In the genomic region with DNA sequence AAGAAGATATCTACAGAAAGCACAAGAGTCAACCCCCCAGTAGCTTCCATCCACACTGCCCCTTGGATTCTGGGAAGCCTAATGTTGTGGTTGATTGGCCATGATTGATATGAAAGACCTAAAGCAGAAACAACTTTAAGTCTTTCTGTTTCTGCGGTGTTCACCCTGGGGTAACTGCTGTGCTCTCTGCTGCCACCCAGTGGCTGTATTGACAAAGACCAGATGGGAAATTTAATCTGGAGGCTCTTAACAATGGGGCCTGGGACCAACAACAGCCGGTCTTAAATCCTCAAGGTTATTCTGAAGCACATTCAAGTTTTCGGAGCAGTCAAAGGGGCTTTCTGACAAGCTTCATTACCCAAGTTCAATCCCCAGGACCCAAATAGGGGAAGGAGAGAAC, we compare ENCODE assay signal across 9 mouse cellular contexts. TPM values are rescaled to one million over a fixed set of nuclear protein-coding genes. Genes with fewer than 3 reads are reported as not detected.
A peak's percentile ranks its signal among the peaks of the same experiment; 100 is the strongest.
DNase-seq lines count a peak whose midpoint lies in the region; TF ChIP-seq lines count a peak whose summit lies in the region.
"Had no signal": no experiment of that assay in that cellular context is flagged by ENCODE, and none has a peak within 500 bp of the region (broad histone marks: within the 10 kb centered on the region; RNA-seq: fewer than 3 reads in every experiment).

No protein-coding gene starts in this region.

- no peak overlapping the region for H3K27ac ChIP-seq in layer of hippocampus, adult 2 months
- H3K27ac ChIP-seq: limb, embryonic 12.5 days had no signal

- no peak overlapping the region for H3K4me3 ChIP-seq in layer of hippocampus, adult 2 months
- H3K4me3 ChIP-seq: limb, embryonic 12.5 days had no signal

- peak; percentile 59 to 64 for DNase-seq in CD8-positive naive resting alpha-beta T cell, adult 2 months (ENCODE audit: low read depth in 2 of 2, low spot score in 2 of 2)
- DNase-seq in adipocyte (ENCODE audit: low spot score), result peak; percentile 79
- peak; percentile 87 for DNase-seq in embryo, embryonic 11 days
- peak; percentile 84 for DNase-seq in heart, adult 8-10 months (ENCODE audit: low spot score)
- peak; percentile 63 to 84 for DNase-seq in layer of hippocampus, adult 2 months (ENCODE audit: low spot score in 2 of 2)
- DNase-seq in lung, postnatal 10 days, result peak; percentile 88
- peak; percentile 90 for DNase-seq in right cerebral cortex, postnatal 4 days
- peak; percentile 55 for DNase-seq in yolk sac, embryonic 10.5 days (ENCODE audit: low spot score)

- peak; percentile 96 for TF ChIP-seq CTCF in layer of hippocampus, adult 2 months (conservative IDR thresholded peaks at IDR 0.05)

RNA-seq across cellular contexts. Expression of a gene that starts 24.0 kb away (rescaled TPM):
- total RNA-seq in heart, adult 8-10 months (2022), result 100 to 1,000 TPM; 373 to 483 (median 430) TPM
- 1 to 10 TPM; 1.1 to 1.9 TPM for total RNA-seq in layer of hippocampus, adult 2 months (2021)

Comparison
In these comparisons a context has a peak if more than half of its experiments do, and no peak if none do; other contexts are left out.
1. RNA of a gene that starts 24.0 kb away (total RNA-seq): 373 to 483 TPM in heart, adult 8-10 months; 1.1 to 1.9 TPM in layer of hippocampus, adult 2 months; every median in the first group is over 100 times any median in the second.
2. Peak in every context shown above with its lines, with median percentiles within 50 percentile points of each other: DNase-seq.